Mouse (Mus musculus): Measurements from ENCODE around the gene Zc3h4. TPM values are rescaled to one million over a fixed set of nuclear protein-coding genes. Genes with fewer than 3 reads are reported as not detected.

Zc3h4 gene
- polyA plus RNA-seq (2017; shearing (Covaris generic)), result 27.2 TPM

DNA sequence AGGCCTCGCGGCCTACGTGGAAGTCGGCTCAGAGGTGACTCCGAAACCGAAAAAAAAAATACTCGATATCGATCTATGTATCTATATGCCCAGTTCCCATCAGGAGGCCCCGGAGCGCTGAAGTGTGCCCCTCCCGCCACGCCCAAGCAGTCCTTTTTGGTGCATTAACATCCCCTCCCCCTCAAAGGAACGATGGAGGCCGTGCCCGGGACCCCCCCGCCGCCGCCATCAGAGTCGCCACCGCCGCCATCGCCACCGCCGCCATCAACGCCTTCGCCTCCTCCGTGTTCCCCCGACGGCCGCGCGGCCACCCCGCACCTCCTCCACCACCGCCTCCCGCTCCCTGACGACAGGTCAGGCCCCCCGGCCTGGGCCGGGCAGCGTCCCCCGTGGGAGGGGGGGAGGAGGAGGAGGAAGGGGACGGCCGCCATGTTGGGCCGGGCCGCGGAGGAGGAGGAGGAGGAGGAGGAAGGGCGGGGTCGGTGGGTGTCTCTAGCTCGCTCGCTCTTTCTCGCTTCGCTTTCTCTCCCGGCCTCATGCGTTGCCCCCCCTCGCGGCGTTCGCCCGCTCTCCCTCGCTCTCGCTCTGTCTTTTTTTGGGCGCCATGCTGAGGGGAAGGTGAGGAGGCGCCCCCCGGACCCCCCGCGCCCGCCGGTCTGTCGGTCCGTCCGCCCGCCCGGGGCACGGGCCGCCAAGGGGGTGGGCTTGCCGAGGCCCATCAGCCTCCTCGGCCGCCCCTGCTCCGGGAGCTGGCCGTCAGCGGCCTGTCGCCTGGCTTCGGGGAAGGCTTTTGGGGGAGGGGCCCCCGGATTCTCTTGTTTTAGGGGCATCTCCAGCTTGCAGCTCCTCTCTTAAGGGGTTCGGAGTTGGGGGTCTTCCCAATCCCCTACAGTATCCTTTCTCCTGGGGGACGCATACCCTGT, at the start of gene Zc3h4:
Gene Zc3h4, plus strand, starts transcription at position 222 of the 923 bp plus-strand sequence.

GRCm38 (mm10) chr7:16387160-16388041, 13.3 kb upstream of the Zc3h4 start, which contains the start of gene Sae1:
TSS of gene Sae1 (minus strand) at chr7:16387806.

DNA sequence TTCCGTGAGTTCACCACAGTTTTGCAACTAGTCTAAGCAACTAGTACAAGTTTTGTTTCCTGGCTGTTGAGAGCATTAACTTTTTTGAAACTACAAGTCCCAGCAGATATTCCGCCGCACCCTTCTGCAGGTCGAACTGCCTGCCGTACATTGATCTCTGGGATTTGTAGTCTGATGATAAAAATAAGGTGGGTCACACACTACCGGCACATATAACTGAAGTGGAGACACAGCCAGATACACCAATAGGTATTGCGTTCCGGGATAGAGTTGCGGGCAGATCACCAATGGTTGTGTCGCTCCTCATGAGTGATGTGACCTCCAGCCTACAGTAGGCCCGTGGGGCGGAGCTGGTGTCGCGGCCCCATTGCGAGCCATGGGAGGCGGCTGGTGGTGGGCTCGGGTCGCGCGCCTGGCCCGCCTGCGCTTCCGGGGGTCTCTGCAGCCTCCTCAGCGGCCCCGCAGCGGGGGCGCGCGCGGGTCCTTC, 51.9 kb downstream of the Zc3h4 start, which contains the start of gene Tmem160:
Gene Tmem160, plus strand, starts transcription at position 193 of the 487 bp plus-strand sequence.

GRCm38 (mm10) chr7:16477628-16478027, 76.9 kb downstream of the Zc3h4 start, which contains the start of gene Npas1:
TSS of gene Npas1 (minus strand) at chr7:16477728.

Other genes with a start within 250 kb of the Zc3h4 start
- gene Meis3, start 225.8 kb upstream of the Zc3h4 start, polyA plus RNA-seq (2017; shearing (Covaris generic)), result 71.3 TPM
- gene Dhx34, start 178.9 kb upstream of the Zc3h4 start, polyA plus RNA-seq (2017; shearing (Covaris generic)), result 31.8 TPM
- gene C5ar2, start 156.8 kb upstream of the Zc3h4 start, polyA plus RNA-seq (2017; shearing (Covaris generic)), result not detected
- not detected for gene C5ar1, start 141.4 kb upstream of the Zc3h4 start, polyA plus RNA-seq (2017; shearing (Covaris generic))
- gene Inafm1, start 127.3 kb upstream of the Zc3h4 start, polyA plus RNA-seq (2017; shearing (Covaris generic)), result 6.5 TPM
- 69.7 TPM for gene Ccdc9, start 114.1 kb upstream of the Zc3h4 start, polyA plus RNA-seq (2017; shearing (Covaris generic))
- 40.1 TPM for gene Bbc3, start 92.5 kb upstream of the Zc3h4 start, polyA plus RNA-seq (2017; shearing (Covaris generic))
- gene Sae1, start 13.1 kb upstream of the Zc3h4 start, polyA plus RNA-seq (2017; shearing (Covaris generic)), result 130 TPM
- 121 TPM for gene Tmem160, start 51.9 kb downstream of the Zc3h4 start, polyA plus RNA-seq (2017; shearing (Covaris generic))
- 0.36 TPM for gene Npas1, start 76.8 kb downstream of the Zc3h4 start, polyA plus RNA-seq (2017; shearing (Covaris generic))
- 7.6 TPM for gene Arhgap35, start 214.1 kb downstream of the Zc3h4 start, polyA plus RNA-seq (2017; shearing (Covaris generic))

All from CD4-positive, CD25-positive, alpha-beta regulatory T cell (primary cell).